In genomic region chr12:108171336-108171735, GRCm38 (mm10) we compare ENCODE assay signal across 28 mouse cellular contexts. TPM values are rescaled to one million over a fixed set of nuclear protein-coding genes. Genes with fewer than 3 reads are reported as not detected.
DNase-seq lines count a peak whose midpoint lies in the region; ATAC-seq and TF ChIP-seq lines count a peak whose summit lies in the region.
"Had no signal": no experiment of that assay in that cellular context is flagged by ENCODE, and none has a peak within 500 bp of the region (broad histone marks: within the 10 kb centered on the region; RNA-seq: fewer than 3 reads in every experiment).

No protein-coding gene starts in this region.

- peak; percentile 43 for DNase-seq in cerebellum, adult 9-10 months
- no peak for DNase-seq in cerebellum, postnatal 14 days
- DNase-seq in kidney, adult 2 months: peak; percentile 23
- DNase-seq in lung, postnatal 25 days (ENCODE audit: low spot score): peak; percentile 30
- no peak for DNase-seq in lung, postnatal 14 days
- peak; percentile 43 for DNase-seq in brain, adult 2 months (ENCODE audit: low read depth, low spot score)
- DNase-seq in spleen, postnatal 36 days (ENCODE audit: low spot score in 2 of 2): no peak
- DNase-seq: adrenal gland, postnatal 36 days; cerebellum, adult 18-20 months; cerebellum, postnatal 36 days; embryo, embryonic 11 days; gastrocnemius, postnatal 36 days; heart, postnatal 10 days; layer of hippocampus, adult 9-11 months; liver, postnatal 0 days; retina, postnatal 1 day; right cerebral cortex, postnatal 25 days; spleen, adult 18-20 months had no signal

- no peak overlapping the region for H3K4me3 ChIP-seq in kidney, adult 2 months (ENCODE audit: insufficient read depth, low read depth, low read length)
- no peak overlapping the region for H3K4me3 ChIP-seq in kidney, embryonic 15.5 days (replicated peaks)
- H3K4me3 ChIP-seq: embryonic facial prominence, embryonic 15.5 days; midbrain, embryonic 15.5 days; myocyte; neural tube, embryonic 13.5 days had no signal

- H3K36me3 ChIP-seq in kidney, adult 2 months (ENCODE audit: control insufficient read depth, insufficient read depth, low read length): no peaks in the 10 kb centered on the region
- H3K36me3 ChIP-seq in kidney, embryonic 15.5 days: no peaks in the 10 kb centered on the region
- H3K36me3 ChIP-seq: embryonic facial prominence, embryonic 15.5 days; midbrain, embryonic 15.5 days; neural tube, embryonic 13.5 days had no signal

- no peak overlapping the region for H3K4me2 ChIP-seq in kidney, embryonic 15.5 days
- H3K4me2 ChIP-seq: embryonic facial prominence, embryonic 15.5 days; midbrain, embryonic 15.5 days; neural tube, embryonic 13.5 days had no signal

- H3K4me1 ChIP-seq in kidney, adult 2 months (ENCODE audit: control insufficient read depth, insufficient read depth, low read length): peaks cover 24% of the 10 kb centered on the region
- H3K4me1 ChIP-seq in kidney, embryonic 15.5 days: peaks cover 32% of the 10 kb centered on the region

- H3K27ac ChIP-seq in kidney, adult 2 months (ENCODE audit: insufficient read depth, low read depth, low read length): no peak overlapping the region
- no peak overlapping the region for H3K27ac ChIP-seq in kidney, embryonic 15.5 days
- H3K27ac ChIP-seq: embryonic facial prominence, embryonic 15.5 days; hindbrain, postnatal 0 days; midbrain, embryonic 15.5 days; neural tube, embryonic 13.5 days had no signal

- no peak for ATAC-seq in kidney, embryonic 15.5 days (replicated peaks; ENCODE audit: low FRiP score)
- ATAC-seq: CD4-positive, CD25-positive, alpha-beta regulatory T cell, adult 4 months; forebrain, embryonic 14.5 days; hindbrain, postnatal 0 days; intestine, embryonic 16.5 days; liver, postnatal 0 days; midbrain, embryonic 15.5 days; Patski had no signal

- no peak for TF ChIP-seq POLR2A in kidney, adult 2 months (IDR thresholded peaks at IDR 0.05; ENCODE audit: low read depth, low read length)

- no peaks in the 10 kb centered on the region for H3K9me3 ChIP-seq in kidney, embryonic 15.5 days (replicated peaks)
- H3K9me3 ChIP-seq: embryonic facial prominence, embryonic 15.5 days; midbrain, embryonic 15.5 days; neural tube, embryonic 13.5 days had no signal

- no peak overlapping the region for H3K9ac ChIP-seq in kidney, embryonic 15.5 days
- H3K9ac ChIP-seq: embryonic facial prominence, embryonic 15.5 days; liver, postnatal 0 days; midbrain, embryonic 15.5 days; neural tube, embryonic 13.5 days had no signal

- no peak for TF ChIP-seq CTCF in kidney, adult 2 months (conservative IDR thresholded peaks at IDR 0.05; ENCODE audit: insufficient read depth, insufficient read length, low read depth, low read length)

- H3K27me3 ChIP-seq in kidney, adult 2 months (replicated peaks; ENCODE audit: control insufficient read depth, insufficient read depth, low read length): no peaks in the 10 kb centered on the region
- H3K27me3 ChIP-seq in kidney, embryonic 15.5 days: no peaks in the 10 kb centered on the region
- H3K27me3 ChIP-seq: embryonic facial prominence, embryonic 15.5 days; midbrain, embryonic 15.5 days; neural tube, embryonic 13.5 days; Patski had no signal

RNA-seq across cellular contexts. Expression of gene Setd3, which starts 7.8 kb away (rescaled TPM):
- polyA plus RNA-seq in kidney, adult 2 months (2012; rRNA removed): 32.5 and 38.5 TPM in 2 replicates
- polyA plus RNA-seq in kidney, embryonic 15.5 days (2015; fragmentation: Nextera tagmentation; extraction: Ambion mirVana): 87.1 and 87.2 TPM in 2 replicates

RNA-seq across cellular contexts. Expression of gene Ccnk, which starts 8.0 kb away (rescaled TPM):
- polyA plus RNA-seq in kidney, adult 2 months (2012; rRNA removed): 11.4 and 12.6 TPM in 2 replicates
- polyA plus RNA-seq in kidney, embryonic 15.5 days (2015; fragmentation: Nextera tagmentation; extraction: Ambion mirVana): 3.2 and 3.7 TPM in 2 replicates

Comparison
In these comparisons a context has a peak if more than half of its experiments do, and no peak if none do; other contexts are left out.
1. DNase-seq: peak in cerebellum, adult 9-10 months (single experiment), kidney, adult 2 months (single experiment), lung, postnatal 25 days (single experiment) and brain, adult 2 months (single experiment); none in cerebellum, postnatal 14 days (0 of 2), lung, postnatal 14 days (single experiment) and spleen, postnatal 36 days (0 of 2).